Mouse (Mus musculus) ES-Bruce4 (cell line): ENCODE results near the gene Fam241b. TPM values are rescaled to one million over a fixed set of nuclear protein-coding genes. Genes with fewer than 3 reads are reported as not detected.

Experiments used
- H3K27ac ChIP-seq: 2 replicates; pipeline ENCODE4 v1.5.1; 2012; ENCODE audit warnings: low read length, inconsistent platforms; ENCODE audit not compliant: insufficient read depth
- H3K27me3 ChIP-seq: 2 replicates; pipeline ENCODE4 v1.6.1; 2012; ENCODE audit warnings: mild to moderate bottlenecking, low read length, inconsistent platforms; ENCODE audit not compliant: control insufficient read depth, poor library complexity, insufficient read depth, severe bottlenecking
- H3K36me3 ChIP-seq: 2 replicates; pipeline ENCODE4 v1.6.1; 2012; ENCODE audit warnings: inconsistent platforms, mild to moderate bottlenecking, low read length, moderate library complexity; ENCODE audit not compliant: control insufficient read depth, poor library complexity, insufficient read depth, severe bottlenecking
- H3K4me1 ChIP-seq: one replicate; pipeline ENCODE4 v1.8.1; 2011; ENCODE audit warnings: low read length; ENCODE audit not compliant: control insufficient read depth, insufficient read depth
- H3K4me3 ChIP-seq: 2 replicates; pipeline ENCODE4 v1.5.1; 2011; ENCODE audit warnings: low read depth, mild to moderate bottlenecking, low read length
- H3K9ac ChIP-seq: 2 replicates; pipeline ENCODE4 v1.6.1; 2012; ENCODE audit warnings: low read depth, mild to moderate bottlenecking, inconsistent platforms; ENCODE audit not compliant: poor library complexity, severe bottlenecking
- H3K9me3 ChIP-seq: replicated peaks from 2 replicates; pipeline ENCODE4 v1.6.1; 2012; ENCODE audit warnings: mild to moderate bottlenecking, low read length, inconsistent platforms; ENCODE audit not compliant: control insufficient read depth, poor library complexity, insufficient read depth, severe bottlenecking
- CTCF ChIP-seq: IDR thresholded peaks from one replicate; pipeline ENCODE4 v1.8.1; 2011; ENCODE audit warnings: low read depth, low read length
- EP300 ChIP-seq: IDR thresholded peaks from 2 replicates; pipeline ENCODE4 v1.6.1; 2011; ENCODE audit warnings: low read depth, low read length; ENCODE audit not compliant: insufficient read depth
- POLR2A ChIP-seq: IDR thresholded peaks from one replicate; pipeline ENCODE4 v1.8.1; 2011; ENCODE audit warnings: low read length; ENCODE audit not compliant: insufficient read depth
- polyA plus RNA-seq: library from polyadenylated mRNA; stranded (reverse); fragments of >200 nt; gene quantifications from 2 replicates; pipeline ENCODE4 v1.2.4, GENCODE M21; 2011; ENCODE audit warnings: low read depth; ENCODE audit not compliant: missing spikeins, insufficient read depth, insufficient read length

Fam241b gene
- polyA plus RNA-seq, 1 experiment = 25.7 TPM

DNA sequence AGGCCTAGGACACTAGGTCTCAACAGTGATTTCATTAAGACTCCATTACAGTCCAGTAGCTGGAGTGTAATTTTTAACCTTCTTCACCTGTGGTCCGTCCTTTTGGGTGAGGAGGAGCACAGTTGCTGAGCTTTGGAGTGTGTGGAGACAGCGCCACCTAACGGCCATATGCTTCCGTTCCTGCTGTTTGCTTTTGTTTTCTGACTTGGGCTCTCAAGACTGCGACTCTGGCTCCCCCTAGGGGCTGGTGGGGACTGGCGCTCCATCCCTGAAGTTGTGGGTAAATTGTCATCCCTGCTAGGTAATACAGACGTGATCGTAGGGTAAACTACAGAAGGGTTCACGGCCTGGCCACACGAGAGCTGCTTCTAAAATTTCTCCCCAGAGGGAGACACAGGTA lies 39.3 kb upstream of the Fam241b start:
- TF ChIP-seq EP300 = peak; percentile 59; the same call in 1 of the 2 replicates
- peak; percentile 100 for TF ChIP-seq CTCF
- no peak for TF ChIP-seq POLR2A
- Histone ChIP-seq H3K4me1 (peaks cover 1% of the 10 kb centered on the region), H3K27me3 (no peaks in the 10 kb centered on the region), H3K9me3 (no peaks in the 10 kb centered on the region), H3K27ac (no peak overlapping the region), H3K9ac (no peak overlapping the region), H3K36me3 (no peaks in the 10 kb centered on the region), H3K4me3 (no peak overlapping the region)

DNA sequence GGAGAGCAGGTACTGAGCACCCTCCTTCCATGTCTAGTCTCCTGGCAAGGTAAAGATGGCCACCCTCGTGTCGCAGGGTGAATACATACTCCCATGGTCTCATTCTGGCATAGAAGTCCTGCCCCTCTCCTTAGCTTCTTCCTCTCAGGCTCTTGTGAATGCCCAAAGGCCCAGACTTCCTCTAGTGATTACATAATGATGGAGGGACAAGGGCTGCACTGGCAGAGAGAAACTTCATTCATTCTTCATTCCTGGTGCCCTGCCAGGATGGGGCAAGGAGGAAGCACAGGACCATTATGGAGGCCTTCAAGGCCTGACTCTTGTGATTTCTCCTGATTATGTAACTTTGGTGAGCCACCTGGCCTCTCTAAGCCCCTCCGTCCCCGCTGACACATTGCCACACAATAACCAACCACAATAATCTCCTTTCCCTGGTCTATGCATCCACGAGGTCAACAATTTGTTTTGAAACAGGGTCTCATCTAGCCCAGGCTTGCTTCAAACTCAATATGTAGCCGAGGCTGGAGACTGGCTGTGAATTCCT lies 38.8 kb upstream of the Fam241b start:
- TF ChIP-seq EP300 (no peak), CTCF (no peak), POLR2A (no peak)

DNA sequence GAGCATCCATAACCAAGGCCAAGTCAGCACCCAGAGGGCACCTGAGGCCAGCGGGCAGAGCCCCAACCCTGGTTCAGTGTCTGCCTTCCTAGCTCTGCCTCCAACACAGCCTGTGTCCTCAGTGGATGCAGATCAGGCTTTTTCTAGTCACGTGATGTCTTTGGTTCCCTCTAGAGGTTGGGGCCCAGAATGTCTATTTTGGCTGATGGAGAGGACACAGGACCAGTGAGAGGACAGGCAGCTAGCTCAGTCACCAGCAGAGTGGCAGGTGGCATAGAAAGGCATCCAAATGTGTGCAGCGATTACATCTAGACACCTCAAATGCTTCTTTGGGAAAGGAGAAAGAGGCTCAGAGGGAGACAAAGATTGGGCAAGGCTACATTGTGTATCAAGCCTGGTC lies 38.0 kb upstream of the Fam241b start:
- no peak overlapping the region for H3K4me3 ChIP-seq
- no peaks in the 10 kb centered on the region for H3K27me3 ChIP-seq
- no peak for TF ChIP-seq CTCF
- no peak for TF ChIP-seq POLR2A
- no peak for TF ChIP-seq EP300
- H3K9me3 ChIP-seq = no peaks in the 10 kb centered on the region
- no peaks in the 10 kb centered on the region for H3K36me3 ChIP-seq
- peaks cover 1% of the 10 kb centered on the region for H3K4me1 ChIP-seq
- no peak overlapping the region for H3K27ac ChIP-seq
- no peak overlapping the region for H3K9ac ChIP-seq

More for the DNA sequence above, 38.8 kb upstream of the Fam241b start:
- H3K27ac ChIP-seq = no peak overlapping the region
- H3K9ac ChIP-seq = no peak overlapping the region
- H3K36me3 ChIP-seq = no peaks in the 10 kb centered on the region
- peaks cover 1% of the 10 kb centered on the region for H3K4me1 ChIP-seq
- H3K27me3 ChIP-seq = no peaks in the 10 kb centered on the region
- no peak overlapping the region for H3K4me3 ChIP-seq
- H3K9me3 ChIP-seq = no peaks in the 10 kb centered on the region

DNA sequence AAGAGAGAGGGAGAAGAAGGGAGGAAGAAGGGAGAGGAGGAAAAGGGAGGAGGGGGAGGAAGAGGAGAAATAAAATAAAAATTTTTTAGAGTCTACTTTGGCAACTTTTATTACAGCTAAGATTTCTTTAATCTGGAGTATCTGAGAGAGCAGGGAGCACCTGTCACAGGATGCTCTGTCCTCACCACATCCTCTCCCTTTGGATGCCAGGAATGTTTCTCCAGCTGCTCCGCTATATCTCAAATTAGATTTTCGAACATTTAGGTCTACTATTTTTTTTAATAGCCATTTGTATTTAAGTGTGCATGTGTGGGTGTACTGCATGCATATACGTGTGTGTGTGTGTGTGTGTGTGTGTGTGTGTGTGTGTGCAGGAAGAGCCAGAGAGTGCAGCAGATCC lies 36.2 kb upstream of the Fam241b start:
- Histone ChIP-seq H3K36me3 (no peaks in the 10 kb centered on the region), H3K27ac (no peak overlapping the region), H3K9me3 (peaks cover 5% of the 10 kb centered on the region; the same call in 1 of the 2 replicates), H3K4me3 (no peak overlapping the region), H3K27me3 (no peaks in the 10 kb centered on the region), H3K4me1 (peaks cover 1% of the 10 kb centered on the region), H3K9ac (no peak overlapping the region)
- TF ChIP-seq POLR2A = no peak
- TF ChIP-seq EP300 = no peak
- no peak for TF ChIP-seq CTCF

DNA sequence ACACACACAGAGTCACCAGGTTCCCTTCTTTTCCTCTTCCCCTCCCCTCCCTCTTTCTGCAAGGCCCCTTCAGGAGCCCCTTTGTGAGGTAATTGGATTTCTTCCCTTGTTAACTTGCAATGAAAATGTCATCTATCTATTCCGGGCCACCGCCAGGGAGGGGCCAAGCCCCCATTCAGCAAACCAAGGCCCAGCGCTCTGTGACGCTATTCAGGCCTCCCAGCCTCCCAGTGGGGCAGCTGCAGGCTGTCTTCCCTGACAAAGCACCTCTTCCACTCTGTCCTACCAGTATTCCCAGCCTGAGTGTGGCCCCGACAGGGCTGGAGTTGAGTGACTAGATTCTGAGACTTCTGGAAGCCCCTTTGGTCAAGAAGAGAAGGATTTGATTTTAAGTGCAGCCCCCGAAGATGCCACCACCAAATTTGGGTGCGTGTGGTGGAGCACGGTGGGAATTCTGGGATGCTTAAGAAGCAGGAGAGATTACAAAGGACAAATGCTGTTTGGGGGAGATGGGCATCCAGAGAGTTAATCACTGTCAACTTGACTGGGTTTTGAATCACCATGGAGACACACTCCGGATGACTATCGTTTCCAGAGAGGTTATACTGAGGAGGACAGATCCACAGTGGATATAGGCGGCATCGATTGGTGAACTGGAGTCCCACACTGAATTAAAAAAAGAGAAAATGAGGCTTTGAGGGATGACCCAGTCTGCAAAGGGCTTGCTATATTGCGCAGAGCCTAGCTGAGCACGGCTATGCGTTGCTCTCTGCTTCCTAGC lies 31.0 kb upstream of the Fam241b start:
- Histone ChIP-seq H3K4me3 (no peak overlapping the region), H3K36me3 (no peaks in the 10 kb centered on the region), H3K27me3 (no peaks in the 10 kb centered on the region), H3K4me1 (peaks cover 1% of the 10 kb centered on the region), H3K27ac (no peak overlapping the region), H3K9ac (no peak overlapping the region), H3K9me3 (peaks cover 5% of the 10 kb centered on the region; the same call in 1 of the 2 replicates)
- TF ChIP-seq CTCF (no peak), EP300 (no peak), POLR2A (no peak)

DNA sequence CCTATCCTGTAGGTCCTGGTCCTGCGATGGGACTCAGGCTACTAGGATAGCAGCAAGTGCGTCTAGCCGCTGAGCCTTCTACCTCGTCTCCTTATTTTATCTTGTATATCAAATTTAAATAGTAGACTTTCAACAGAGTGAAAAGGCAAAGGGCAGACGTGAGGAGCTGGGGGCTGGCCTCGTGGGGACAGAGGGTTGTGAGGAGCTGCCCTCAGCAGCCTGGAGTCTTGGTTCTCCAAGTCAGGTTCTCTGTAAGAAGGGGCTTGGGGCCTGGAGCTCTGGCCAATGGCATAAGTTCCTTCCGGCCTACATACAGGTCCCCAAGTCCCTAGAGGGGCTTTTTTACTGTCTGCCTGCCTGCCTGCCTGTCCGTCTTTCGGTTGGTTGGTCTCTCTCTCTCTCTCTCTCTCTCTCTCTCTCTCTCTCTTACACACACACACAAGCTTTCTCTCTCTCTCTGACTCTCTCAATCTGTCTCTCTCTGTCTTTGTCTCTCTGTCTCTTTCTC lies 30.3 kb upstream of the Fam241b start:
- Histone ChIP-seq H3K27ac (no peak overlapping the region), H3K27me3 (no peaks in the 10 kb centered on the region), H3K9me3 (peaks cover 5% of the 10 kb centered on the region; the same call in 1 of the 2 replicates), H3K4me1 (peaks cover 1% of the 10 kb centered on the region), H3K36me3 (no peaks in the 10 kb centered on the region), H3K9ac (no peak overlapping the region), H3K4me3 (no peak overlapping the region)
- TF ChIP-seq POLR2A = no peak
- no peak for TF ChIP-seq EP300
- TF ChIP-seq CTCF = no peak
